Mouse (Mus musculus): ENCODE measurements around the gene Vmn1r34. TPM values are rescaled to one million over a fixed set of nuclear protein-coding genes. Genes with fewer than 3 reads are reported as not detected.
"Not testable (repeated sequence)": the region's sequence is repeated elsewhere in the genome, so short reads cannot be mapped to it uniquely, and the experiment has no call there.

The Vmn1r34 gene
- not detected in 2 replicates for polyA plus RNA-seq (2014; fragmentation: Nextera tagmentation; extraction: Ambion mirVana)

- H3K4me3 ChIP-seq (ENCODE audit: low read length), result no peak within 1 kb of the TSS
- WGBS, result 89% methylated on average over 1 of the region's 1 CpGs
- no peaks in the 10 kb centered on the region for H3K27me3 ChIP-seq (ENCODE audit: control insufficient read depth, insufficient read depth, low read length)
- H3K27ac ChIP-seq (ENCODE audit: low read depth, low read length), result no peak within 1 kb of the TSS
- H3K9me3 ChIP-seq (ENCODE audit: control insufficient read depth, low read length), result no peaks in the 10 kb centered on the region
- no peak within 1 kb of the TSS for H3K9ac ChIP-seq (ENCODE audit: low read depth, low read length)
- H3K36me3 ChIP-seq (ENCODE audit: control insufficient read depth, insufficient read depth, low read length), result no peaks in the 10 kb centered on the region
- H3K4me1 ChIP-seq (ENCODE audit: control insufficient read depth, insufficient read depth, low read length), result no peaks in the 10 kb centered on the region
- no peak within 1 kb of the TSS for H3K4me2 ChIP-seq (replicated peaks; ENCODE audit: low read depth, low read length)
- ATAC-seq (ENCODE audit: low FRiP score, low TSS enrichment), result no peak
Measured at GRCm38 (mm10) chr6:66643779-66644178, at the start of gene Vmn1r34. Vmn1r34 (minus strand) TSS chr6:66643879.

- WGBS, result 89% methylated on average over 3 of the region's 3 CpGs
- Histone ChIP-seq H3K4me1 (ENCODE audit: control insufficient read depth, insufficient read depth, low read length) (no peaks in the 10 kb centered on the region), H3K4me3 (ENCODE audit: low read length) (no peak within 1 kb of the TSS), H3K4me2 (replicated peaks; ENCODE audit: low read depth, low read length) (no peak within 1 kb of the TSS), H3K27ac (ENCODE audit: low read depth, low read length) (no peak within 1 kb of the TSS), H3K36me3 (ENCODE audit: control insufficient read depth, insufficient read depth, low read length) (no peaks in the 10 kb centered on the region), H3K9me3 (ENCODE audit: control insufficient read depth, low read length) (no peaks in the 10 kb centered on the region), H3K27me3 (ENCODE audit: control insufficient read depth, insufficient read depth, low read length) (no peaks in the 10 kb centered on the region), H3K9ac (ENCODE audit: low read depth, low read length) (no peak within 1 kb of the TSS)
- no peak for ATAC-seq (ENCODE audit: low FRiP score, low TSS enrichment)
Measured at GRCm38 (mm10) chr6:66685806-66686205, 42.1 kb upstream of the Vmn1r34 start, which contains the start of gene Vmn1r35. Vmn1r35 (minus strand) TSS chr6:66685906.

GRCm38 (mm10) chr6:66618182-66618581 is 25.5 kb downstream of the Vmn1r34 start, which contains the start of gene Vmn1r33:
Vmn1r33 (minus strand) TSS chr6:66618282.
- ATAC-seq (ENCODE audit: low FRiP score, low TSS enrichment); H3K4me3 ChIP-seq (ENCODE audit: low read length); H3K4me2 ChIP-seq (replicated peaks; ENCODE audit: low read depth, low read length); H3K36me3 ChIP-seq (ENCODE audit: control insufficient read depth, insufficient read depth, low read length); H3K27ac ChIP-seq (ENCODE audit: low read depth, low read length); H3K9me3 ChIP-seq (ENCODE audit: control insufficient read depth, low read length); H3K27me3 ChIP-seq (ENCODE audit: control insufficient read depth, insufficient read depth, low read length); H3K9ac ChIP-seq (ENCODE audit: low read depth, low read length); H3K4me1 ChIP-seq (ENCODE audit: control insufficient read depth, insufficient read depth, low read length): not testable (repeated sequence)

GRCm38 (mm10) chr6:66595804-66596203 is 47.9 kb downstream of the Vmn1r34 start:
- H3K36me3 ChIP-seq (ENCODE audit: control insufficient read depth, insufficient read depth, low read length), result no peaks in the 10 kb centered on the region
- no peaks in the 10 kb centered on the region for H3K9me3 ChIP-seq (ENCODE audit: control insufficient read depth, low read length)
- H3K27ac ChIP-seq (ENCODE audit: low read depth, low read length), result no peak overlapping the region
- no peaks in the 10 kb centered on the region for H3K4me1 ChIP-seq (ENCODE audit: control insufficient read depth, insufficient read depth, low read length)
- H3K4me2 ChIP-seq (replicated peaks; ENCODE audit: low read depth, low read length), result no peak overlapping the region
- H3K27me3 ChIP-seq (ENCODE audit: control insufficient read depth, insufficient read depth, low read length), result no peaks in the 10 kb centered on the region
- no peak for ATAC-seq (ENCODE audit: low FRiP score, low TSS enrichment)
- H3K9ac ChIP-seq (ENCODE audit: low read depth, low read length), result no peak overlapping the region
- no peak overlapping the region for H3K4me3 ChIP-seq (ENCODE audit: low read length)

Other genes starting within 250 kb of the Vmn1r34 start
- gene Mad2l1, start 108.5 kb downstream of the Vmn1r34 start, polyA plus RNA-seq (2014; fragmentation: Nextera tagmentation; extraction: Ambion mirVana), result 128 and 138 TPM in 2 replicates
- gene Vmn1r32, start 83.8 kb downstream of the Vmn1r34 start, polyA plus RNA-seq (2014; fragmentation: Nextera tagmentation; extraction: Ambion mirVana), result 0.11 and 0.21 TPM in 2 replicates
- gene Vmn1r33, start 25.6 kb downstream of the Vmn1r34 start, polyA plus RNA-seq (2014; fragmentation: Nextera tagmentation; extraction: Ambion mirVana), result not detected in 2 replicates
- not detected in 2 replicates for gene Vmn1r35, start 42.0 kb upstream of the Vmn1r34 start, polyA plus RNA-seq (2014; fragmentation: Nextera tagmentation; extraction: Ambion mirVana)
- gene Vmn1r36, start 75.3 kb upstream of the Vmn1r34 start, polyA plus RNA-seq (2014; fragmentation: Nextera tagmentation; extraction: Ambion mirVana), result not detected in 2 replicates
- not detected in 2 replicates for gene Vmn1r37, start 85.5 kb upstream of the Vmn1r34 start, polyA plus RNA-seq (2014; fragmentation: Nextera tagmentation; extraction: Ambion mirVana)
- not detected in 2 replicates for gene Vmn1r38, start 138.7 kb upstream of the Vmn1r34 start, polyA plus RNA-seq (2014; fragmentation: Nextera tagmentation; extraction: Ambion mirVana)
- not detected in 2 replicates for gene Vmn1r39, start 166.7 kb upstream of the Vmn1r34 start, polyA plus RNA-seq (2014; fragmentation: Nextera tagmentation; extraction: Ambion mirVana)